Mouse (Mus musculus): ENCODE measurements at regions not wholly inside any gene's neighbourhood (a gene's known extent, or its start where the extent isn't known, plus 50 kb on each side); places are given as distances from the start of the nearest gene placed in this dataset. TPM values are rescaled to one million over a fixed set of nuclear protein-coding genes. Genes with fewer than 3 reads are reported as not detected.
A peak's percentile ranks its signal among the peaks of the same experiment; 100 is the strongest.

- H3K4me3 ChIP-seq (ENCODE audit: low read length), result no peak overlapping the region
- no peak overlapping the region for H3K27ac ChIP-seq (ENCODE audit: low read depth, low read length)
- no peak overlapping the region for H3K9ac ChIP-seq (ENCODE audit: low read depth, low read length)
- no peaks in the 10 kb centered on the region for H3K36me3 ChIP-seq (ENCODE audit: control insufficient read depth, insufficient read depth, low read length)
- ATAC-seq (ENCODE audit: low FRiP score, low TSS enrichment), result no peak
- H3K9me3 ChIP-seq (ENCODE audit: control insufficient read depth, low read length), result no peaks in the 10 kb centered on the region
- no peak overlapping the region for H3K4me2 ChIP-seq (replicated peaks; ENCODE audit: low read depth, low read length)
- H3K4me1 ChIP-seq (ENCODE audit: control insufficient read depth, insufficient read depth, low read length), result no peaks in the 10 kb centered on the region
- H3K27me3 ChIP-seq (ENCODE audit: control insufficient read depth, insufficient read depth, low read length), result no peaks in the 10 kb centered on the region
- WGBS, result 88% methylated on average over 6 of the region's 6 CpGs
These were observed 913.4 kb downstream of the Ntrk3 start for GRCm38 (mm10) chr7:77824261-77824959.

- Histone ChIP-seq H3K27ac (ENCODE audit: low read depth, low read length) (no peak overlapping the region), H3K27me3 (ENCODE audit: control insufficient read depth, insufficient read depth, low read length) (no peaks in the 10 kb centered on the region), H3K4me1 (ENCODE audit: control insufficient read depth, insufficient read depth, low read length) (no peaks in the 10 kb centered on the region), H3K9me3 (ENCODE audit: control insufficient read depth, low read length) (no peaks in the 10 kb centered on the region), H3K36me3 (ENCODE audit: control insufficient read depth, insufficient read depth, low read length) (no peaks in the 10 kb centered on the region), H3K4me2 (replicated peaks; ENCODE audit: low read depth, low read length) (no peak overlapping the region), H3K9ac (ENCODE audit: low read depth, low read length) (no peak overlapping the region), H3K4me3 (ENCODE audit: low read length) (no peak overlapping the region)
- WGBS, result 3% methylated on average over 2 of the region's 2 CpGs
- ATAC-seq (ENCODE audit: low FRiP score, low TSS enrichment), result peak; percentile 94
These were observed 925.5 kb downstream of the Ntrk3 start for GRCm38 (mm10) chr7:77812052-77812903.

GRCm38 (mm10) chr7:77786801-77787200, 951.0 kb downstream of the Ntrk3 start:
- ATAC-seq (ENCODE audit: low FRiP score, low TSS enrichment), result no peak
- H3K4me3 ChIP-seq (ENCODE audit: low read length), result no peak overlapping the region
- no peaks in the 10 kb centered on the region for H3K27me3 ChIP-seq (ENCODE audit: control insufficient read depth, insufficient read depth, low read length)

GRCm38 (mm10) chr7:77771711-77772449, 965.9 kb downstream of the Ntrk3 start:
- ATAC-seq (ENCODE audit: low FRiP score, low TSS enrichment), result peak; percentile 83
- Histone ChIP-seq H3K27ac (ENCODE audit: low read depth, low read length) (no peak overlapping the region), H3K4me3 (ENCODE audit: low read length) (no peak overlapping the region), H3K4me1 (ENCODE audit: control insufficient read depth, insufficient read depth, low read length) (no peaks in the 10 kb centered on the region), H3K4me2 (replicated peaks; ENCODE audit: low read depth, low read length) (no peak overlapping the region), H3K9me3 (ENCODE audit: control insufficient read depth, low read length) (no peaks in the 10 kb centered on the region), H3K9ac (ENCODE audit: low read depth, low read length) (no peak overlapping the region), H3K27me3 (ENCODE audit: control insufficient read depth, insufficient read depth, low read length) (no peaks in the 10 kb centered on the region), H3K36me3 (ENCODE audit: control insufficient read depth, insufficient read depth, low read length) (no peaks in the 10 kb centered on the region)
- 64% methylated on average over 11 of the region's 11 CpGs for WGBS

More at GRCm38 (mm10) chr7:77786801-77787200, 951.0 kb downstream of the Ntrk3 start:
- Histone ChIP-seq H3K4me1 (ENCODE audit: control insufficient read depth, insufficient read depth, low read length) (no peaks in the 10 kb centered on the region), H3K9ac (ENCODE audit: low read depth, low read length) (no peak overlapping the region), H3K4me2 (replicated peaks; ENCODE audit: low read depth, low read length) (no peak overlapping the region), H3K36me3 (ENCODE audit: control insufficient read depth, insufficient read depth, low read length) (no peaks in the 10 kb centered on the region), H3K27ac (ENCODE audit: low read depth, low read length) (no peak overlapping the region), H3K9me3 (ENCODE audit: control insufficient read depth, low read length) (no peaks in the 10 kb centered on the region)
- 65% methylated on average over 2 of the region's 2 CpGs for WGBS

GRCm38 (mm10) chr7:77738996-77739765, 998.6 kb downstream of the Ntrk3 start:
- no peaks in the 10 kb centered on the region for H3K27me3 ChIP-seq (ENCODE audit: control insufficient read depth, insufficient read depth, low read length)
- 72% methylated on average over 4 of the region's 4 CpGs for WGBS
- H3K9ac ChIP-seq (ENCODE audit: low read depth, low read length), result no peak overlapping the region
- no peak overlapping the region for H3K4me2 ChIP-seq (replicated peaks; ENCODE audit: low read depth, low read length)
- H3K27ac ChIP-seq (ENCODE audit: low read depth, low read length), result no peak overlapping the region
- no peak overlapping the region for H3K4me3 ChIP-seq (ENCODE audit: low read length)
- H3K36me3 ChIP-seq (ENCODE audit: control insufficient read depth, insufficient read depth, low read length), result no peaks in the 10 kb centered on the region
- no peaks in the 10 kb centered on the region for H3K9me3 ChIP-seq (ENCODE audit: control insufficient read depth, low read length)
- ATAC-seq (ENCODE audit: low FRiP score, low TSS enrichment), result no peak
- no peaks in the 10 kb centered on the region for H3K4me1 ChIP-seq (ENCODE audit: control insufficient read depth, insufficient read depth, low read length)

Small RNA genes in the stretch of these regions (microRNA-seq; reads per million reads assigned to microRNA genes)
- not detected for gene Gm44358
